Comparison of ENCODE assay signal across 25 mouse cellular contexts in genomic region chr19:42263524-42263923, GRCm38 (mm10). TPM values are rescaled to one million over a fixed set of nuclear protein-coding genes. Genes with fewer than 3 reads are reported as not detected.
DNase-seq lines count a peak whose midpoint lies in the region; ATAC-seq and TF ChIP-seq lines count a peak whose summit lies in the region.
"Had no signal": no experiment of that assay in that cellular context is flagged by ENCODE, and none has a peak within 500 bp of the region (broad histone marks: within the 10 kb centered on the region; RNA-seq: fewer than 3 reads in every experiment).

No protein-coding gene starts in this region.

- H3K4me2 ChIP-seq in kidney, postnatal 0 days (ENCODE audit: low read length): no peak overlapping the region
- H3K4me2 ChIP-seq in embryonic facial prominence, embryonic 14.5 days (ENCODE audit: low read depth, low read length): no peak overlapping the region
- H3K4me2 ChIP-seq: embryonic facial prominence, embryonic 12.5 days; embryonic facial prominence, embryonic 15.5 days; forebrain, embryonic 13.5 days; forebrain, embryonic 15.5 days had no signal

- no peak overlapping the region for H3K4me3 ChIP-seq in kidney, postnatal 0 days (replicated peaks; ENCODE audit: low read depth, low read length)
- no peak overlapping the region for H3K4me3 ChIP-seq in embryonic facial prominence, embryonic 14.5 days (ENCODE audit: low read depth, low read length)
- H3K4me3 ChIP-seq: embryonic facial prominence, embryonic 12.5 days; embryonic facial prominence, embryonic 15.5 days; forebrain, embryonic 13.5 days; forebrain, embryonic 15.5 days had no signal

- no peak overlapping the region for H3K9ac ChIP-seq in kidney, postnatal 0 days (ENCODE audit: low read depth, low read length)
- no peak overlapping the region for H3K9ac ChIP-seq in embryonic facial prominence, embryonic 14.5 days (ENCODE audit: low read depth, low read length)
- H3K9ac ChIP-seq: embryonic facial prominence, embryonic 12.5 days; embryonic facial prominence, embryonic 15.5 days; forebrain, embryonic 13.5 days; forebrain, embryonic 15.5 days; forebrain, postnatal 0 days had no signal

- H3K4me1 ChIP-seq in kidney, postnatal 0 days (replicated peaks; ENCODE audit: insufficient read depth, low read length): no peaks in the 10 kb centered on the region
- H3K4me1 ChIP-seq in embryonic facial prominence, embryonic 14.5 days (ENCODE audit: control insufficient read depth, insufficient read depth, low read length): no peaks in the 10 kb centered on the region

- no peaks in the 10 kb centered on the region for H3K9me3 ChIP-seq in kidney, postnatal 0 days (replicated peaks; ENCODE audit: low read length)
- H3K9me3 ChIP-seq in embryonic facial prominence, embryonic 14.5 days (ENCODE audit: control insufficient read depth, low read length): no peaks in the 10 kb centered on the region
- H3K9me3 ChIP-seq: embryonic facial prominence, embryonic 12.5 days; embryonic facial prominence, embryonic 15.5 days; forebrain, embryonic 13.5 days; forebrain, embryonic 15.5 days had no signal

- in situ Hi-C loops in Patski (cut with MboI; ENCODE audit: low pct_unique_long_range_greater_than_20kb): no loop called here

- H3K36me3 ChIP-seq in kidney, postnatal 0 days (ENCODE audit: insufficient read depth, low read length): no peaks in the 10 kb centered on the region
- no peaks in the 10 kb centered on the region for H3K36me3 ChIP-seq in embryonic facial prominence, embryonic 14.5 days (ENCODE audit: control insufficient read depth, insufficient read depth, low read length)
- H3K36me3 ChIP-seq: embryonic facial prominence, embryonic 12.5 days; embryonic facial prominence, embryonic 15.5 days; forebrain, embryonic 15.5 days had no signal

- no peak overlapping the region for H3K27ac ChIP-seq in kidney, postnatal 0 days
- H3K27ac ChIP-seq in embryonic facial prominence, embryonic 14.5 days (replicated peaks; ENCODE audit: low read depth, low read length): no peak overlapping the region
- H3K27ac ChIP-seq: embryonic facial prominence, embryonic 12.5 days; embryonic facial prominence, embryonic 15.5 days; forebrain, embryonic 13.5 days; forebrain, embryonic 15.5 days had no signal

- POLR2A ChIA-PET in Patski (lab: Charles Lee): interaction anchor here (1.5 kb wide), 1 partner anchor 37 kb away, joined by 7 read pairs; no protein-coding TSS in a partner anchor

- CTCF ChIA-PET in Patski (lab: Charles Lee): interaction anchor here (0.8 to 2.4 kb wide), 6 partner anchors 9 to 73 kb away, joined by 3 to 7 read pairs (median 4); no protein-coding TSS in a partner anchor

- ATAC-seq in kidney, postnatal 0 days (replicated peaks; ENCODE audit: low FRiP score, low read depth): no peak
- peak; percentile 79 for ATAC-seq in Patski
- no peak for ATAC-seq in embryonic facial prominence, embryonic 14.5 days (ENCODE audit: low read depth)
- no peak for ATAC-seq in erythroblast, adult 5-6 weeks (replicated peaks; ENCODE audit: low FRiP score, poor library complexity, severe bottlenecking)
- ATAC-seq: activated CD4-positive, CD25-positive, alpha-beta regulatory T cell, adult 4 months; CD4-positive, CD25-positive, alpha-beta regulatory T cell, adult 4 months; forebrain, embryonic 13.5 days; forebrain, embryonic 15.5 days; forebrain, postnatal 0 days had no signal

- whole genome bisulfite sequencing in kidney, postnatal 0 days: 39% methylated on average over 3 of the region's 3 CpGs
- WGBS in embryonic facial prominence, embryonic 14.5 days: 30% methylated on average over 3 of the region's 3 CpGs

- no peaks in the 10 kb centered on the region for H3K27me3 ChIP-seq in kidney, postnatal 0 days (ENCODE audit: insufficient read depth, low read length)
- no peaks in the 10 kb centered on the region for H3K27me3 ChIP-seq in Patski
- no peaks in the 10 kb centered on the region for H3K27me3 ChIP-seq in embryonic facial prominence, embryonic 14.5 days (replicated peaks; ENCODE audit: control insufficient read depth, insufficient read depth, low read length)
- H3K27me3 ChIP-seq: CH12.LX; embryonic facial prominence, embryonic 12.5 days; forebrain, embryonic 15.5 days had no signal

- TF ChIP-seq CTCF in kidney, postnatal 0 days (IDR thresholded peaks at IDR 0.05; ENCODE audit: low read depth): no peak
- no peak for TF ChIP-seq CTCF in Patski (IDR thresholded peaks at IDR 0.05)

- peak; percentile 39 for DNase-seq in kidney, postnatal 0 days (ENCODE audit: low spot score)
- no peak for DNase-seq in kidney, adult 11 months
- peak; percentile 25 for DNase-seq in ES-CJ7 (ENCODE audit: low read depth, low spot score)
- DNase-seq in Patski (ENCODE audit: low read depth, low spot score): peak; percentile 66
- peak; percentile 56 for DNase-seq in embryonic facial prominence, embryonic 14.5 days (ENCODE audit: low spot score)
- DNase-seq in heart, adult 9 months (ENCODE audit: low spot score in 2 of 2): no peak
- DNase-seq in frontal cortex, postnatal 36 days (ENCODE audit: low spot score in 2 of 2): no peak
- DNase-seq: adrenal gland, adult 8-10 months; adrenal gland, postnatal 14 days; adrenal gland, postnatal 36 days; B cell, adult 2 months; cerebellum, adult 11-12 months; cerebellum, adult 2 months; cerebellum, adult 9-10 months; cerebellum, postnatal 10 days; cerebellum, postnatal 25 days; forebrain, postnatal 0 days had no signal

RNA-seq across cellular contexts. Expression of gene Golga7b, which starts 16.1 kb away (rescaled TPM):
- not detected in 2 replicates for polyA plus RNA-seq in kidney, postnatal 0 days (2015; fragmentation: Nextera tagmentation; extraction: Ambion mirVana)
- polyA plus RNA-seq in Patski (2021): 0.12 TPM
- 3.0 and 3.2 TPM in 2 replicates for polyA plus RNA-seq in embryonic facial prominence, embryonic 14.5 days (2014; fragmentation: Nextera tagmentation; extraction: Ambion mirVana)
- total RNA-seq in erythroblast, adult 5-6 weeks (2015; ENCODE audit: low replicate concordance): not detected in 2 replicates
- total RNA-seq in erythroblast, adult 5-6 weeks (2017; ENCODE audit: low replicate concordance): not detected in 2 replicates
- polyA plus RNA-seq: activated CD4-positive, CD25-positive, alpha-beta regulatory T cell, adult 4 months had no signal

Comparison
In these comparisons a context has a peak if more than half of its experiments do, and no peak if none do; other contexts are left out.
1. DNase-seq: peak in kidney, postnatal 0 days (single experiment), ES-CJ7 (single experiment), Patski (single experiment) and embryonic facial prominence, embryonic 14.5 days (single experiment); none in kidney, adult 11 months (single experiment), heart, adult 9 months (0 of 2) and frontal cortex, postnatal 36 days (0 of 2).